Comparison of ENCODE assay signal across 8 mouse cellular contexts in the genomic region with DNA sequence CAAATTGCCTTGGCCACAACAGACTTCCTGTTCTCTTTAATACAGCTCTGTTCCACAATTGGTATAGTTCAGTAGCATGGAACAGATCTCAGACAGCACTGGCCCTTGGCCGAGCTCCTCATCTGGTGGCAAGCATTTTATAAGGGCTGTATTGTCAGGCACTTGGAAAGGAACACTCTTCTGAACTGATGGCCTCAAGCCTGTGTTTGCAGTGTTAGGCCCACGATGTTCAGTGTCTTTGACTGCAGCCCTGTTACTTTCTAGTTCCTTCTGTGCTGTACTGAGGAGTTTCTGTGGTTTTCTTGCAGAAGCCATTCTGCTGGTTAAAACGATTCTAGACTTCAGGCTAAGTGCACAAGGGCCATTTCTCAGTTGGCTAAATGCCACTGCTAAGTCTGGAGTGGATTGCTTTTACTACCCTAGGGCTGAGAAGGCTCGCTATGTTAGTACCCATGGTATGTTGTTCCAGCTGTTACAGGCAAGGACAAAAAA.
A peak's percentile ranks its signal among the peaks of the same experiment; 100 is the strongest.
DNase-seq lines count a peak whose midpoint lies in the region; ATAC-seq and TF ChIP-seq lines count a peak whose summit lies in the region.

No protein-coding gene starts in this region.

- no peak overlapping the region for H3K4me3 ChIP-seq in heart, embryonic 11.5 days (ENCODE audit: low read depth, low read length)
- no peak overlapping the region for H3K4me3 ChIP-seq in embryonic facial prominence, embryonic 15.5 days (replicated peaks)
- no peak overlapping the region for H3K4me3 ChIP-seq in lung, embryonic 14.5 days (ENCODE audit: low read depth, low read length)
- no peak overlapping the region for H3K4me3 ChIP-seq in spleen, adult 2 months (ENCODE audit: extremely low read depth, insufficient read depth, insufficient read length)

- no peak overlapping the region for H3K9ac ChIP-seq in heart, embryonic 11.5 days (ENCODE audit: low read depth, low read length)
- no peak overlapping the region for H3K9ac ChIP-seq in embryonic facial prominence, embryonic 15.5 days
- H3K9ac ChIP-seq in lung, embryonic 14.5 days, result no peak overlapping the region

- no peaks in the 10 kb centered on the region for H3K27me3 ChIP-seq in heart, embryonic 11.5 days (ENCODE audit: control insufficient read depth, insufficient read depth, low read length)
- no peaks in the 10 kb centered on the region for H3K27me3 ChIP-seq in embryonic facial prominence, embryonic 15.5 days
- H3K27me3 ChIP-seq in lung, embryonic 14.5 days (ENCODE audit: insufficient read depth, low read length), result no peaks in the 10 kb centered on the region
- no peaks in the 10 kb centered on the region for H3K27me3 ChIP-seq in spleen, adult 2 months (ENCODE audit: control insufficient read depth, insufficient read depth, low read length)

- H3K27ac ChIP-seq in heart, embryonic 11.5 days (ENCODE audit: low read depth, low read length), result no peak overlapping the region
- H3K27ac ChIP-seq in embryonic facial prominence, embryonic 15.5 days (replicated peaks), result peak overlapping the region; percentile 41
- H3K27ac ChIP-seq in lung, embryonic 14.5 days (ENCODE audit: low read depth), result peak overlapping the region; percentile 1; the same call in 1 of the 2 replicates
- peak overlapping the region; percentile 71 for H3K27ac ChIP-seq in spleen, adult 2 months (ENCODE audit: insufficient read depth, low read length)

- WGBS in heart, embryonic 11.5 days (ENCODE audit: insufficient replicate concordance), result 67% methylated on average over 4 of the region's 4 CpGs
- WGBS in embryonic facial prominence, embryonic 15.5 days, result 39% methylated on average over 4 of the region's 4 CpGs
- 67% methylated on average over 4 of the region's 4 CpGs for WGBS in lung, embryonic 14.5 days
- WGBS in spleen, adult 2 months, result 4% methylated on average over 4 of the region's 4 CpGs

- peak; percentile 53 to 59 for DNase-seq in heart, adult 18-20 months
- peak; percentile 40 for DNase-seq in CD4-positive helper T cell, adult 2 months (ENCODE audit: low read depth, low spot score)
- peak; percentile 31 for DNase-seq in lung, embryonic 14.5 days
- DNase-seq in spleen, adult 2 months (ENCODE audit: low read depth in 1 of 2, low spot score in 2 of 2), result peak in 1 of 2 experiments; percentile 36
- DNase-seq in embryo, embryonic 9.5 days (ENCODE audit: extremely low spot score), result no peak

- no peaks in the 10 kb centered on the region for H3K9me3 ChIP-seq in heart, embryonic 11.5 days (replicated peaks; ENCODE audit: control insufficient read depth, low read length)
- no peaks in the 10 kb centered on the region for H3K9me3 ChIP-seq in embryonic facial prominence, embryonic 15.5 days (replicated peaks)
- no peaks in the 10 kb centered on the region for H3K9me3 ChIP-seq in lung, embryonic 14.5 days (ENCODE audit: low read depth, low read length)

- H3K4me1 ChIP-seq in heart, embryonic 11.5 days (ENCODE audit: control insufficient read depth, insufficient read depth, low read length), result no peaks in the 10 kb centered on the region
- H3K4me1 ChIP-seq in embryonic facial prominence, embryonic 15.5 days, result no peaks in the 10 kb centered on the region
- H3K4me1 ChIP-seq in lung, embryonic 14.5 days (ENCODE audit: insufficient read depth), result no peaks in the 10 kb centered on the region
- peaks cover 38% of the 10 kb centered on the region for H3K4me1 ChIP-seq in spleen, adult 2 months (ENCODE audit: control insufficient read depth, insufficient read depth, insufficient read length)

- no peak; the same call in 1 of the 2 replicates for TF ChIP-seq POLR2A in spleen, adult 2 months (IDR thresholded peaks at IDR 0.05; ENCODE audit: low read depth, low read length)

- no peak overlapping the region for H3K4me2 ChIP-seq in heart, embryonic 11.5 days
- no peak overlapping the region for H3K4me2 ChIP-seq in embryonic facial prominence, embryonic 15.5 days (replicated peaks)
- no peak overlapping the region for H3K4me2 ChIP-seq in lung, embryonic 14.5 days

- no peak for TF ChIP-seq CTCF in lung, embryonic 14.5 days (IDR thresholded peaks at IDR 0.05; ENCODE audit: low read depth)
- no peak for TF ChIP-seq CTCF in spleen, adult 2 months (IDR thresholded peaks at IDR 0.05; ENCODE audit: extremely low read depth, insufficient read depth, insufficient read length, insufficient replicate concordance)

- H3K36me3 ChIP-seq in heart, embryonic 11.5 days (ENCODE audit: control insufficient read depth, insufficient read depth, low read length), result no peaks in the 10 kb centered on the region
- no peaks in the 10 kb centered on the region for H3K36me3 ChIP-seq in embryonic facial prominence, embryonic 15.5 days
- H3K36me3 ChIP-seq in lung, embryonic 14.5 days (ENCODE audit: insufficient read depth), result no peaks in the 10 kb centered on the region
- peaks cover 12% of the 10 kb centered on the region for H3K36me3 ChIP-seq in spleen, adult 2 months (ENCODE audit: control insufficient read depth, insufficient read depth, low read length)

- no peak for ATAC-seq in heart, embryonic 11.5 days (replicated peaks; ENCODE audit: insufficient number of reproducible peaks, low FRiP score, low TSS enrichment)
- ATAC-seq in embryonic facial prominence, embryonic 15.5 days (ENCODE audit: insufficient number of reproducible peaks, low FRiP score, low TSS enrichment, low read depth), result peak; percentile 39; the same call in 1 of the 2 replicates
- ATAC-seq in inflammation-experienced regulatory T-cells, adult 6 months, result peak; percentile 45
- ATAC-seq in lung, embryonic 14.5 days (ENCODE audit: insufficient read depth), result no peak

Comparison
In these comparisons a context has a peak if more than half of its experiments do, and no peak if none do; other contexts are left out.
1. ATAC-seq: peak in embryonic facial prominence, embryonic 15.5 days (single experiment) and inflammation-experienced regulatory T-cells, adult 6 months (single experiment); none in heart, embryonic 11.5 days (single experiment) and lung, embryonic 14.5 days (single experiment).